Mouse (Mus musculus): ENCODE data around the gene Lrrc28. TPM values are rescaled to one million over a fixed set of nuclear protein-coding genes. Genes with fewer than 3 reads are reported as not detected.

Lrrc28 gene
- polyA plus RNA-seq, 2 experiments = 22.1 to 26.3 TPM

GRCm38 (mm10) chr7:67622151-67622550, 22.9 kb downstream of the Lrrc28 start:
- H3K27me3 ChIP-seq (ENCODE audit: control insufficient read depth, insufficient read depth, low read length) = no peaks in the 10 kb centered on the region
- no peak for ATAC-seq (ENCODE audit: low FRiP score, low read depth)
- no peak overlapping the region for H3K4me2 ChIP-seq (replicated peaks; ENCODE audit: low read depth, low read length, severe bottlenecking)
- DNase-seq (ENCODE audit: low spot score) = no peak
- no peak for TF ChIP-seq POLR2A (IDR thresholded peaks at IDR 0.05; ENCODE audit: borderline replicate concordance, extremely low read depth, insufficient read depth, insufficient read length)
- peaks cover 10% of the 10 kb centered on the region; the same call in 1 of the 2 replicates for H3K4me1 ChIP-seq (ENCODE audit: control insufficient read depth, insufficient read depth, low read length)
- H3K4me3 ChIP-seq (replicated peaks; ENCODE audit: low read length) = no peak overlapping the region
- 0 out of 2 replicates have a peak, but pooled peaks cover 3% of the 10 kb centered on the region for H3K36me3 ChIP-seq (ENCODE audit: control insufficient read depth, insufficient read depth, low read length)
- 28% methylated on average over 3 of the region's 3 CpGs for WGBS
- H3K9ac ChIP-seq (ENCODE audit: low read depth, low read length, severe bottlenecking) = no peak overlapping the region
- no peak overlapping the region for H3K27ac ChIP-seq (replicated peaks; ENCODE audit: low read depth, low read length)
- H3K9me3 ChIP-seq (ENCODE audit: control insufficient read depth, low read length) = no peaks in the 10 kb centered on the region

- 0 out of 2 replicates have a peak, but pooled peaks cover 3% of the 10 kb centered on the region for H3K36me3 ChIP-seq (ENCODE audit: control insufficient read depth, insufficient read depth, low read length)
- peak; percentile 34 for DNase-seq (ENCODE audit: low spot score)
- 50% methylated on average over 4 of the region's 4 CpGs for WGBS
- no peak overlapping the region for H3K27ac ChIP-seq (replicated peaks; ENCODE audit: low read depth, low read length)
- H3K4me1 ChIP-seq (ENCODE audit: control insufficient read depth, insufficient read depth, low read length) = peaks cover 10% of the 10 kb centered on the region; the same call in 1 of the 2 replicates
- no peak for TF ChIP-seq POLR2A (IDR thresholded peaks at IDR 0.05; ENCODE audit: borderline replicate concordance, extremely low read depth, insufficient read depth, insufficient read length)
- no peak overlapping the region for H3K4me3 ChIP-seq (replicated peaks; ENCODE audit: low read length)
- ATAC-seq (ENCODE audit: low FRiP score, low read depth) = no peak
- H3K9me3 ChIP-seq (ENCODE audit: control insufficient read depth, low read length) = no peaks in the 10 kb centered on the region
- no peak overlapping the region for H3K9ac ChIP-seq (ENCODE audit: low read depth, low read length, severe bottlenecking)
- no peaks in the 10 kb centered on the region for H3K27me3 ChIP-seq (ENCODE audit: control insufficient read depth, insufficient read depth, low read length)
- H3K4me2 ChIP-seq (replicated peaks; ENCODE audit: low read depth, low read length, severe bottlenecking) = no peak overlapping the region
Observed at GRCm38 (mm10) chr7:67619836-67620235, 25.2 kb downstream of the Lrrc28 start.

- Histone ChIP-seq H3K36me3 (ENCODE audit: control insufficient read depth, insufficient read depth, low read length) (0 out of 2 replicates have a peak, but pooled peaks cover 3% of the 10 kb centered on the region), H3K4me2 (replicated peaks; ENCODE audit: low read depth, low read length, severe bottlenecking) (no peak overlapping the region), H3K27me3 (ENCODE audit: control insufficient read depth, insufficient read depth, low read length) (no peaks in the 10 kb centered on the region), H3K27ac (replicated peaks; ENCODE audit: low read depth, low read length) (no peak overlapping the region), H3K9ac (ENCODE audit: low read depth, low read length, severe bottlenecking) (no peak overlapping the region), H3K4me3 (replicated peaks; ENCODE audit: low read length) (no peak overlapping the region), H3K4me1 (ENCODE audit: control insufficient read depth, insufficient read depth, low read length) (peaks cover 10% of the 10 kb centered on the region; the same call in 1 of the 2 replicates), H3K9me3 (ENCODE audit: control insufficient read depth, low read length) (no peaks in the 10 kb centered on the region)
- DNase-seq (ENCODE audit: low spot score) = peak; percentile 37
- WGBS = 49% methylated on average over 3 of the region's 3 CpGs
- peak; percentile 64 for ATAC-seq (ENCODE audit: low FRiP score, low read depth)
- no peak for TF ChIP-seq POLR2A (IDR thresholded peaks at IDR 0.05; ENCODE audit: borderline replicate concordance, extremely low read depth, insufficient read depth, insufficient read length)
Observed at GRCm38 (mm10) chr7:67618316-67618715, 26.8 kb downstream of the Lrrc28 start.

- no peak overlapping the region for H3K4me3 ChIP-seq (replicated peaks; ENCODE audit: low read length)
- H3K9me3 ChIP-seq (ENCODE audit: control insufficient read depth, low read length) = no peaks in the 10 kb centered on the region
- peaks cover 10% of the 10 kb centered on the region; the same call in 1 of the 2 replicates for H3K4me1 ChIP-seq (ENCODE audit: control insufficient read depth, insufficient read depth, low read length)
- no peak overlapping the region for H3K9ac ChIP-seq (ENCODE audit: low read depth, low read length, severe bottlenecking)
- ATAC-seq (ENCODE audit: low FRiP score, low read depth) (no peak), DNase-seq (ENCODE audit: low spot score) (no peak)
- WGBS = 77% methylated on average over 10 of the region's 10 CpGs
- H3K4me2 ChIP-seq (replicated peaks; ENCODE audit: low read depth, low read length, severe bottlenecking) = no peak overlapping the region
- TF ChIP-seq POLR2A (IDR thresholded peaks at IDR 0.05; ENCODE audit: borderline replicate concordance, extremely low read depth, insufficient read depth, insufficient read length) = no peak
- 0 out of 2 replicates have a peak, but pooled peaks cover 3% of the 10 kb centered on the region for H3K36me3 ChIP-seq (ENCODE audit: control insufficient read depth, insufficient read depth, low read length)
- H3K27me3 ChIP-seq (ENCODE audit: control insufficient read depth, insufficient read depth, low read length) = no peaks in the 10 kb centered on the region
- no peak overlapping the region for H3K27ac ChIP-seq (replicated peaks; ENCODE audit: low read depth, low read length)
Observed at GRCm38 (mm10) chr7:67617646-67618045, 27.4 kb downstream of the Lrrc28 start.

GRCm38 (mm10) chr7:67616890-67617289, 28.2 kb downstream of the Lrrc28 start:
- ATAC-seq (ENCODE audit: low FRiP score, low read depth) (no peak), DNase-seq (ENCODE audit: low spot score) (no peak)
- H3K27ac ChIP-seq (replicated peaks; ENCODE audit: low read depth, low read length) = no peak overlapping the region
- no peak for TF ChIP-seq POLR2A (IDR thresholded peaks at IDR 0.05; ENCODE audit: borderline replicate concordance, extremely low read depth, insufficient read depth, insufficient read length)
- 0 out of 2 replicates have a peak, but pooled peaks cover 3% of the 10 kb centered on the region for H3K36me3 ChIP-seq (ENCODE audit: control insufficient read depth, insufficient read depth, low read length)
- H3K27me3 ChIP-seq (ENCODE audit: control insufficient read depth, insufficient read depth, low read length) = no peaks in the 10 kb centered on the region
- H3K4me1 ChIP-seq (ENCODE audit: control insufficient read depth, insufficient read depth, low read length) = peaks cover 10% of the 10 kb centered on the region; the same call in 1 of the 2 replicates
- H3K4me2 ChIP-seq (replicated peaks; ENCODE audit: low read depth, low read length, severe bottlenecking) = no peak overlapping the region
- WGBS = 46% methylated on average over 4 of the region's 4 CpGs
- H3K4me3 ChIP-seq (replicated peaks; ENCODE audit: low read length) = no peak overlapping the region
- no peak overlapping the region for H3K9ac ChIP-seq (ENCODE audit: low read depth, low read length, severe bottlenecking)
- no peaks in the 10 kb centered on the region for H3K9me3 ChIP-seq (ENCODE audit: control insufficient read depth, low read length)

Data from limb, embryonic 14.5 days (tissue).